In genomic region chr7:27277191-27277590, GRCm38 (mm10) we compare ENCODE assay signal across 9 mouse cellular contexts. TPM values are rescaled to one million over a fixed set of nuclear protein-coding genes. Genes with fewer than 3 reads are reported as not detected.
A peak's percentile ranks its signal among the peaks of the same experiment; 100 is the strongest.
DNase-seq lines count a peak whose midpoint lies in the region; TF ChIP-seq lines count a peak whose summit lies in the region.
"Had no signal": no experiment of that assay in that cellular context is flagged by ENCODE, and none has a peak within 500 bp of the region (broad histone marks: within the 10 kb centered on the region; RNA-seq: fewer than 3 reads in every experiment).

No protein-coding gene starts in this region.

- H3K27ac ChIP-seq in left cerebral cortex, adult 2 months, result no peak overlapping the region
- H3K27ac ChIP-seq in ES-E14 (ENCODE audit: insufficient read depth, low read depth, low read length, poor library complexity, severe bottlenecking), result no peak overlapping the region
- H3K27ac ChIP-seq: neural tube, embryonic 13.5 days had no signal

- H3K9me3 ChIP-seq in ES-E14 (ENCODE audit: control insufficient read depth, insufficient read depth, low read depth, low read length), result no peaks in the 10 kb centered on the region
- H3K9me3 ChIP-seq: neural tube, embryonic 13.5 days had no signal

- DNase-seq in left cerebral cortex, adult 2 months (ENCODE audit: extremely low spot score in 1 of 2, low spot score in 2 of 2), result no peak
- DNase-seq in left cerebral cortex, postnatal 36 days (ENCODE audit: low spot score in 2 of 2), result no peak
- peak; percentile 22 to 36 for DNase-seq in B cell, adult 2 months
- DNase-seq in ES-E14 (ENCODE audit: low read depth, low spot score), result no peak
- peak; percentile 45 for DNase-seq in induced T-regulatory cell, adult 2 months (ENCODE audit: low read depth)
- no peak for DNase-seq in right cerebral cortex, adult 2 months (ENCODE audit: low spot score in 2 of 2)
- DNase-seq in cerebellum, adult 11 months, result no peak
- DNase-seq: right cerebral cortex, postnatal 25 days had no signal

- no peak overlapping the region for H3K4me3 ChIP-seq in left cerebral cortex, adult 2 months
- H3K4me3 ChIP-seq in ES-E14 (ENCODE audit: insufficient read depth in 1 of 2, low read depth in 1 of 2, low read length in 2 of 2, poor library complexity in 1 of 2, severe bottlenecking in 1 of 2), result no peak overlapping the region
- H3K4me3 ChIP-seq: neural tube, embryonic 13.5 days had no signal

- intact Hi-C loops in left cerebral cortex, adult 2 months (cut with DNase I), result no loop called here
- intact Hi-C loops in left cerebral cortex, postnatal 36 days (cut with DNase I), result no loop called here

- no peak overlapping the region for H3K9ac ChIP-seq in ES-E14 (ENCODE audit: insufficient read depth, low read depth, low read length, poor library complexity, severe bottlenecking)
- H3K9ac ChIP-seq: neural tube, embryonic 13.5 days had no signal

- peaks cover 33% of the 10 kb centered on the region; the same call in 1 of the 2 replicates for H3K36me3 ChIP-seq in ES-E14 (ENCODE audit: control insufficient read depth, insufficient read depth, low read length, poor library complexity, severe bottlenecking)

- H3K4me1 ChIP-seq in ES-E14 (ENCODE audit: control insufficient read depth in 2 of 2, insufficient read depth in 2 of 2, low read length in 2 of 2, poor library complexity in 1 of 2), result peaks cover under 1 to 19% of the 10 kb centered on the region in 2 experiments; a peak in 2 of 4 replicates
- H3K4me1 ChIP-seq: neural tube, embryonic 13.5 days had no signal

- peak; percentile 58 for TF ChIP-seq CTCF in left cerebral cortex, adult 2 months (IDR thresholded peaks at IDR 0.05)

- in situ Hi-C loops in ES-E14 (cut with MboI; ENCODE audit: low sequenced_read_pairs in 2 of 2, unreplicated experiment in 2 of 2), result loop anchor here in 1 of 2 experiments (25.0 kb wide), 1 partner anchor 410 kb away; the partner anchor contains the start of gene Zfp607b

TF ChIP-seq in ES-E14, 5 proteins besides CTCF, POLR2A, EP300 and RAD21:
- TF ChIP-seq ZNF384 (IDR thresholded peaks at IDR 0.05; ENCODE audit: low read depth, low read length), result no peak
- TF ChIP-seq ZC3H11A (IDR thresholded peaks at IDR 0.05; ENCODE audit: borderline replicate concordance, low read depth, low read length), result 0 out of 2 replicates have a peak, but pooled peaks have one; percentile 3
- no peak for TF ChIP-seq MAFK (IDR thresholded peaks at IDR 0.05; ENCODE audit: insufficient read depth, low read depth, low read length)

RNA-seq across cellular contexts. Expression of gene Numbl, which starts 19.0 kb away (rescaled TPM):
- total RNA-seq in left cerebral cortex, adult 2 months (2021), result 100 to 1,000 TPM; 117 to 135 TPM
- 100 to 1,000 TPM; 107 to 127 TPM for total RNA-seq in left cerebral cortex, postnatal 36 days (2021)
- 11.9 and 14.1 TPM in 2 replicates for total RNA-seq in ES-E14 (2012; rRNA removed)

RNA-seq across cellular contexts. Expression of gene Coq8b, which starts 44.4 kb away (rescaled TPM):
- total RNA-seq in left cerebral cortex, adult 2 months (2021), result 10 to 100 TPM; 35.4 to 36.2 TPM
- total RNA-seq in left cerebral cortex, postnatal 36 days (2021), result 10 to 100 TPM; 33.2 to 41.9 TPM
- total RNA-seq in ES-E14 (2012; rRNA removed), result 12.8 and 18.3 TPM in 2 replicates

RNA-seq across cellular contexts. Expression of gene Itpkc, which starts 48.7 kb away (rescaled TPM):
- total RNA-seq in left cerebral cortex, adult 2 months (2021), result 10 to 100 TPM; 11.7 to 12.6 TPM
- 1 to 10 TPM; 8.0 TPM for total RNA-seq in left cerebral cortex, postnatal 36 days (2021)
- 10.5 and 12.6 TPM in 2 replicates for total RNA-seq in ES-E14 (2012; rRNA removed)

Comparison
In these comparisons a context has a peak if more than half of its experiments do, and no peak if none do; other contexts are left out.
1. DNase-seq: peak in B cell, adult 2 months (2 of 2) and induced T-regulatory cell, adult 2 months (single experiment); none in left cerebral cortex, adult 2 months (0 of 2), left cerebral cortex, postnatal 36 days (0 of 2), ES-E14 (single experiment), right cerebral cortex, adult 2 months (0 of 2) and cerebellum, adult 11 months (single experiment).